Mouse (Mus musculus) heart, postnatal 0 days (tissue): ENCODE data around the gene Mrpl20. TPM values are rescaled to one million over a fixed set of nuclear protein-coding genes. Genes with fewer than 3 reads are reported as not detected.

Source experiments
- ATAC-seq: fragments of 200-750 bp; cut with Nextera tagmentation; 2 replicates; pipeline ENCODE4 v1.8.0; 2017; ENCODE audit warnings: low read depth, moderate number of reproducible peaks, moderate library complexity; ENCODE audit not compliant: insufficient read depth
- DNase-seq: peaks from one replicate; pipeline ENCODE4 v3.0.0-alpha.2; 2016; ENCODE audit warnings: low spot score
- H3K27ac ChIP-seq: fragments of 300-500 bp; sonication (generic); 2 replicates; pipeline ENCODE4 v1.5.1; 2014; ENCODE audit warnings: low read depth, mild to moderate bottlenecking
- H3K27me3 ChIP-seq: fragments of 300-500 bp; sonication (generic); 2 replicates; pipeline ENCODE4 v1.6.1; 2014; ENCODE audit warnings: low read length, mixed read lengths; ENCODE audit not compliant: control insufficient read depth, insufficient read depth
- H3K36me3 ChIP-seq: fragments of 300-500 bp; sonication (generic); replicated peaks from 2 replicates; pipeline ENCODE4 v1.6.1; 2014; ENCODE audit warnings: low read length, mixed read lengths; ENCODE audit not compliant: control insufficient read depth, insufficient read depth
- H3K4me1 ChIP-seq: fragments of 300-500 bp; sonication (generic); 2 replicates; pipeline ENCODE4 v1.6.1; 2014; ENCODE audit warnings: antibody characterized with exemption; ENCODE audit not compliant: control insufficient read depth, insufficient read depth
- H3K4me2 ChIP-seq: fragments of 300-500 bp; sonication (generic); 2 replicates; pipeline ENCODE4 v1.6.1; 2014; ENCODE audit warnings: low read depth, mild to moderate bottlenecking, low read length, moderate library complexity
- H3K4me3 ChIP-seq: fragments of 300-500 bp; sonication (generic); 2 replicates; pipeline ENCODE4 v1.5.1; 2014; ENCODE audit warnings: low read depth, low read length
- H3K9ac ChIP-seq: fragments of 300-500 bp; sonication (generic); replicated peaks from 2 replicates; pipeline ENCODE4 v1.6.1; 2014; ENCODE audit warnings: low read depth, low read length, mixed read lengths
- H3K9me3 ChIP-seq: fragments of 300-500 bp; sonication (generic); replicated peaks from 2 replicates; pipeline ENCODE4 v1.6.1; 2016; ENCODE audit warnings: low read length; ENCODE audit not compliant: control insufficient read depth
- CTCF ChIP-seq: IDR thresholded peaks from 2 replicates; pipeline ENCODE4 v1.5.1; 2016; ENCODE audit warnings: antibody characterized with exemption, control low read depth, low read depth
- EP300 ChIP-seq: IDR thresholded peaks from 2 replicates; pipeline ENCODE4 v1.6.1; 2016; ENCODE audit warnings: antibody characterized with exemption, low read depth
- WGBS: fragments of 180-500 bp; shearing (Covaris S2); extraction: QIAGEN DNeasy Blood & Tissue Kit; methylation state at CpG from one replicate; pipeline ENCODE4 v1.1.7; 2014; 5-methylcytosine and 5-hydroxymethylcytosine counted together
- polyA plus RNA-seq: library from polyadenylated mRNA; unstranded; fragments of >200 nt; fragmentation: Nextera tagmentation; extraction: Ambion mirVana; gene quantifications from 2 replicates; pipeline ENCODE4 v1.2.1, GENCODE M21; 2015
- total RNA-seq: library from RNA; depleted of rRNA; stranded (reverse); fragments of >200 nt; gene quantifications from 2 replicates; pipeline ENCODE4 v1.2.3, GENCODE M21; 2014; ENCODE audit warnings: low replicate concordance

Mrpl20 gene
- total and polyA plus RNA-seq, 2 experiments from 2014 or later: 91.4 to 207 TPM

DNA sequence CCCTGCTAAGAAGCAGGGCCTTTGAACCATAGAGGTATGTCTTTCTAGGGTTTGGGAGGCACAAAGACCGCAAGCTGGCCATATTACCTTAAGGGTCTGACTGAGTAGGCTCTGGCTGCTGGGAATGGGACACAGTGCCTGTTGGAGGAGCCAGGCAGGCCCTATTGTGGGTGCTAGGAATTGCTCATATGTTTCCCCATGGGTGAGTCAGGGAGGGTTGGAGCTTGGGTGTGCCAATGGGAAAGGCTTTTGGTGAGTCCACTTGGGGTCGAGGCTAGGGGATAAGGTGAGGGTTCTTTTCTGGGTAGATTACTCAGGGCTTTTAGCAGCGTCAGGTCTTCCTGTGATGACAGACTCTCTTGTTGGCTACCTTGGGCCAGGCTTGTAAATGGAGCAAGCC is 48.7 kb downstream of the Mrpl20 start:
- H3K9ac ChIP-seq: no peak overlapping the region
- 88% methylated on average over 3 of the region's 3 CpGs for WGBS
- H3K27me3 ChIP-seq: no peaks in the 10 kb centered on the region
- H3K4me3 ChIP-seq: no peak overlapping the region
- H3K36me3 ChIP-seq: peaks cover 23% of the 10 kb centered on the region
- DNase-seq: no peak
- no peak for TF ChIP-seq CTCF
- TF ChIP-seq EP300: no peak
- H3K9me3 ChIP-seq: no peaks in the 10 kb centered on the region
- peaks cover 16% of the 10 kb centered on the region for H3K4me1 ChIP-seq
- no peak overlapping the region for H3K4me2 ChIP-seq
- no peak for ATAC-seq
- H3K27ac ChIP-seq: no peak overlapping the region

DNA sequence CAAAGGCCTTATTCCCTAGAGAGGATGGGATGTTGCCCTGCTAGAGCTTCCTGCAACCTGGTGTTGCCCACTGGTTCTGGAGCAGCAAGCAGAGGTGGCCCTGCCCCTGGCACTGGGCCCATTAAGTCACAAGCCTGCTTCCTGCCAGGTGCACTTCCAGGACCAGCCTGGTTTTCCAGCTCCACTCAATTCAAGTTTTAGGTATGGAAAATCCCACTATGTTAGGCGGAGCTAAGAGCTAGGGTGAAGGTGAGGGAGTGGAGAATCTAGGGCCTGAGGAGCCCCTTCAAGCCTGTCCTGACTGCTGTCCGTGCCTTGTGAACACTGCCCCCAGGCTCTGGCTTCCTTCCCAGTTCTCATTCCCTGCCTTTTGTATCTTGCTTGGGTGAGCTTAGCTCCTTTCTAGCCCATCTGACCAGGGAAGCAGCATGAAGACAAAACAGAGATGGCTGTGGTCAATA is 49.3 kb downstream of the Mrpl20 start:
- H3K27ac ChIP-seq: no peak overlapping the region
- H3K4me3 ChIP-seq: no peak overlapping the region
- no peak for TF ChIP-seq CTCF
- 61% methylated on average over 2 of the region's 2 CpGs for WGBS
- peaks cover 12% of the 10 kb centered on the region for H3K4me1 ChIP-seq
- ATAC-seq (no peak), DNase-seq (no peak)
- H3K9me3 ChIP-seq: no peaks in the 10 kb centered on the region
- H3K27me3 ChIP-seq: no peaks in the 10 kb centered on the region
- no peak overlapping the region for H3K4me2 ChIP-seq
- H3K36me3 ChIP-seq: peaks cover 29% of the 10 kb centered on the region
- H3K9ac ChIP-seq: no peak overlapping the region

DNA sequence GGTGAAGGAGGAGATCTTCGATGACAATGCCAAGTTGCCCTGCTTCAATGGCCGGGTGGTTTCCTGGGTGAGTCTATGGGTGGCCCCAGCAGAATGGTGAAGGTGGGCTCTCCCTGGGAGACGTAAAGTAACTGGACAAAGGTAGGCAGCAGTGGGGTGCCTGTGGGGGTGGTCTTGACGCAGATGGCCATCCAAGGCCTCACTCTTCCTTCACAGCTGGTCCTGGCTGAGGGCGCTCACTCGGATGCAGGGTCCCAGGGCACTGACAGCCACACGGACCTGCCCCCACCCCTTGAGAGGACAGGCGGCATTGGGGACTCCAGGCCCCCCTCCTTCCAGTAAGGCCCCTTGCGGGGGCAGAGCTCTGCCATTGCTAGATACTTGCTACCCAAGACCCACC is 50.7 kb downstream of the Mrpl20 start:
- no peaks in the 10 kb centered on the region for H3K9me3 ChIP-seq
- H3K27me3 ChIP-seq: no peaks in the 10 kb centered on the region
- no peak for ATAC-seq
- no peak overlapping the region for H3K4me2 ChIP-seq
- peaks cover 41% of the 10 kb centered on the region for H3K36me3 ChIP-seq
- no peak overlapping the region for H3K27ac ChIP-seq
- TF ChIP-seq CTCF: no peak
- TF ChIP-seq EP300: no peak
- WGBS: 84% methylated on average over 9 of the region's 9 CpGs
- no peak overlapping the region for H3K4me3 ChIP-seq
- no peak overlapping the region for H3K9ac ChIP-seq
- peaks cover 6% of the 10 kb centered on the region for H3K4me1 ChIP-seq
- no peak for DNase-seq

DNA sequence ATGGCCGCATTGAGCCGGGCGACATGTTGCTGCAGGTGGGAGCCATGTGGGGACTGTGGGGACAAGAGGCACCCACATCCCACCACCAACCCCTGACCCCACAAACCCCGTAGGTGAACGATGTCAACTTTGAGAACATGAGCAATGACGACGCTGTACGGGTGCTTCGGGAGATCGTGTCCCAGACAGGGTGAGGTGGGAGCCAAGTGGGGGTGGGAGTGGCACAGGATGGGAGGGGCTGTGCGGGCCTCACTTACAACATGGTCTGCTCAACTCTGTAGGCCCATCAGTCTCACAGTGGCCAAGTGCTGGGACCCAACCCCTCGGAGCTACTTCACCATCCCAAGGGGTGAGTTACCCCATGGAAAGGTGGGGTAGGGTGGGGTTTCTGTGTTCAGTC is 52.3 kb downstream of the Mrpl20 start:
- ATAC-seq (no peak), DNase-seq (no peak)
- H3K27ac ChIP-seq: no peak overlapping the region
- no peaks in the 10 kb centered on the region for H3K9me3 ChIP-seq
- no peak overlapping the region for H3K4me3 ChIP-seq
- WGBS: 92% methylated on average over 12 of the region's 12 CpGs
- H3K9ac ChIP-seq: no peak overlapping the region
- TF ChIP-seq EP300 (no peak), CTCF (no peak)
- H3K27me3 ChIP-seq: no peaks in the 10 kb centered on the region
- no peak overlapping the region for H3K4me2 ChIP-seq
- H3K4me1 ChIP-seq: no peaks in the 10 kb centered on the region; the same call in 1 of the 2 replicates
- peaks cover 47% of the 10 kb centered on the region for H3K36me3 ChIP-seq

DNA sequence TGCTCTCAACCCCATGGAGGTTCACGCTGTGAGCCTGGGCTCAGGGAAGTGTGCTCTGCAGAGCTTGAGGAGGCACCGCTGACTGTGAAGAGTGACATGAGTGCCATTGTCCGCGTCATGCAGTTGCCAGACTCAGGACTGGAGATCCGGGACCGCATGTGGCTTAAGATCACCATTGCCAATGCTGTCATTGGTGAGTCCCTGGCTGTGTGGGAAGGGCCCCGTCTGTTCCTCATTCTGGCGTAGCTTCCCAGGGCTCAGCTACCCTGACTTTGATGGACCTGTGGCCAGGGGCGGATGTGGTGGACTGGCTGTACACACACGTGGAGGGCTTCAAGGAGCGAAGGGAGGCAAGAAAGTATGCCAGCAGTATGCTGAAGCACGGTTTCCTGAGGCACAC is 53.4 kb downstream of the Mrpl20 start:
- no peaks in the 10 kb centered on the region; the same call in 1 of the 2 replicates for H3K4me1 ChIP-seq
- TF ChIP-seq EP300: no peak
- no peak for TF ChIP-seq CTCF
- WGBS: 86% methylated on average over 12 of the region's 12 CpGs
- peaks cover 47% of the 10 kb centered on the region for H3K36me3 ChIP-seq
- H3K9me3 ChIP-seq: no peaks in the 10 kb centered on the region
- no peak for DNase-seq
- no peaks in the 10 kb centered on the region for H3K27me3 ChIP-seq
- ATAC-seq: no peak
- H3K4me3 ChIP-seq: no peak overlapping the region
- no peak overlapping the region for H3K27ac ChIP-seq
- no peak overlapping the region for H3K4me2 ChIP-seq
- H3K9ac ChIP-seq: no peak overlapping the region

DNA sequence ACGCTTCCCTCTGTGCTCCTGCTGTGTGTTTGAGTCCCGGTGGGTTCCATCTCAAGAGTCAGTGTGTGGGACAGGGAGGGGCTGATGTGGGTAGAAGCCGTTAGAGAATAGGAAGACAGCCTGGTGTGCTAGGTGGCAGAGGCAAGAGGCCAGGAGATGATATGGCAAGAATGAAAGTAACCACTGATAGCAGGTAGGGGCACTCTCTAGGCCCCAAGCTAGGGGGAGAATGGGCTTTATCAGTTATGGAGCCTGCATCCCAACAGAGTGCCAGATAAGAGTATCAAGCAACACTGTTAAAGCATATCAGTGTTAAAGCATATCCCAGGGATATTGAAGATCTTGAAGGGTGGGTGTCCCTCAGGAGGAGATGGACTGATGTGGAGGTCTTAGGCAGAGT is 54.2 kb downstream of the Mrpl20 start:
- 86% methylated on average over 3 of the region's 3 CpGs for WGBS
- Histone ChIP-seq H3K27me3 (no peaks in the 10 kb centered on the region), H3K9me3 (no peaks in the 10 kb centered on the region), H3K4me3 (no peak overlapping the region), H3K4me2 (no peak overlapping the region), H3K9ac (no peak overlapping the region), H3K27ac (no peak overlapping the region), H3K4me1 (no peaks in the 10 kb centered on the region; the same call in 1 of the 2 replicates), H3K36me3 (peaks cover 47% of the 10 kb centered on the region)
- no peak for DNase-seq
- no peak for TF ChIP-seq CTCF
- no peak for TF ChIP-seq EP300
- no peak for ATAC-seq
